Mouse (Mus musculus): ENCODE measurements around the gene Kank2.

GRCm38 (mm10) chr9:21823957-21824356 is 25.4 kb upstream of the Kank2 start:
- TF ChIP-seq POLR2A (IDR thresholded peaks at IDR 0.05; ENCODE audit: control insufficient read depth in 1 of 2, insufficient read depth in 1 of 2, low read depth in 1 of 2, low read length in 2 of 2, poor library complexity in 1 of 2) (no peak), MAX (IDR thresholded peaks at IDR 0.05; ENCODE audit: low read length) (no peak), ZNF384 (IDR thresholded peaks at IDR 0.05; ENCODE audit: low read depth, low read length) (no peak), CTCF (IDR thresholded peaks at IDR 0.05 in 2 of 3, conservative IDR thresholded peaks at IDR 0.05 in 1 of 3; ENCODE audit: control insufficient read depth in 1 of 3, insufficient read depth in 1 of 3, low read depth in 2 of 3, low read length in 3 of 3, poor library complexity in 1 of 3, severe bottlenecking in 1 of 3) (no peak), EP300 (IDR thresholded peaks at IDR 0.05; ENCODE audit: low read depth in 1 of 2, low read length in 2 of 2) (no peak), POLR2AphosphoS2 (IDR thresholded peaks at IDR 0.05; ENCODE audit: low read length) (no peak), JUND (IDR thresholded peaks at IDR 0.05; ENCODE audit: low read depth, low read length) (no peak), TCF12 (IDR thresholded peaks at IDR 0.05; ENCODE audit: low read depth, low read length) (no peak), MEF2A (IDR thresholded peaks at IDR 0.05; ENCODE audit: extremely low read depth, insufficient replicate concordance, low read depth, low read length, poor library complexity, severe bottlenecking) (no peak), SMC3 (IDR thresholded peaks at IDR 0.05; ENCODE audit: low read depth, low read length) (no peak), USF1 (IDR thresholded peaks at IDR 0.05; ENCODE audit: low read depth, low read length) (no peak), RAD21 (IDR thresholded peaks at IDR 0.05; ENCODE audit: low read depth, low read length) (no peak), TBP (IDR thresholded peaks at IDR 0.05; ENCODE audit: low read depth, low read length) (no peak)

Data from MEL (cell line).